Mouse (Mus musculus): ENCODE results near the gene Coro7.

GRCm38 (mm10) chr16:4722128-4722914 is 42.7 kb upstream of the Coro7 start:
- TF ChIP-seq CHD2 (IDR thresholded peaks at IDR 0.05; ENCODE audit: low read depth, low read length), result no peak
- TF ChIP-seq HCFC1 (IDR thresholded peaks at IDR 0.05; ENCODE audit: borderline replicate concordance, insufficient read depth, low read length), result no peak

Data from ES-E14 (cell line).